Mouse (Mus musculus) heart, embryonic 11.5 days (tissue): Measurements from ENCODE around the gene Nipal4. TPM values are rescaled to one million over a fixed set of nuclear protein-coding genes. Genes with fewer than 3 reads are reported as not detected.
"Not testable (repeated sequence)": the region's sequence is repeated elsewhere in the genome, so short reads cannot be mapped to it uniquely, and the experiment has no call there.

ENCODE experiments used
- ATAC-seq: fragments of 200-750 bp; cut with Nextera tagmentation; replicated peaks from 2 replicates; pipeline ENCODE4 v1.8.0; 2017; ENCODE audit warnings: moderate library complexity; ENCODE audit not compliant: insufficient number of reproducible peaks, low FRiP score, low TSS enrichment
- H3K27ac ChIP-seq: fragments of 300-500 bp; sonication (generic); 2 replicates; pipeline ENCODE4 v1.5.1; 2014; ENCODE audit warnings: mild to moderate bottlenecking, low read depth, low read length
- H3K27me3 ChIP-seq: fragments of 300-500 bp; sonication (generic); 2 replicates; pipeline ENCODE4 v1.6.1; 2014; ENCODE audit warnings: mild to moderate bottlenecking, low read length, mixed read lengths; ENCODE audit not compliant: control insufficient read depth, insufficient read depth
- H3K36me3 ChIP-seq: fragments of 300-500 bp; sonication (generic); 2 replicates; pipeline ENCODE4 v1.6.1; 2014; ENCODE audit warnings: mild to moderate bottlenecking, low read length, moderate library complexity, mixed read lengths; ENCODE audit not compliant: control insufficient read depth, insufficient read depth
- H3K4me1 ChIP-seq: fragments of 300-500 bp; sonication (generic); 2 replicates; pipeline ENCODE4 v1.6.1; 2014; ENCODE audit warnings: low read length; ENCODE audit not compliant: control insufficient read depth, insufficient read depth
- H3K4me2 ChIP-seq: fragments of 300-500 bp; sonication (generic); 2 replicates; pipeline ENCODE4 v1.6.1; 2014; ENCODE audit warnings: mild to moderate bottlenecking, moderate library complexity
- H3K4me3 ChIP-seq: fragments of 300-500 bp; sonication (generic); 2 replicates; pipeline ENCODE4 v1.5.1; 2014; ENCODE audit warnings: low read depth, low read length
- H3K9ac ChIP-seq: fragments of 300-500 bp; sonication (generic); 2 replicates; pipeline ENCODE4 v1.6.1; 2014; ENCODE audit warnings: mild to moderate bottlenecking, low read depth, low read length, moderate library complexity
- H3K9me3 ChIP-seq: fragments of 300-500 bp; sonication (generic); replicated peaks from 2 replicates; pipeline ENCODE4 v1.6.1; 2016; ENCODE audit warnings: low read length; ENCODE audit not compliant: control insufficient read depth
- WGBS: fragments of 180-500 bp; shearing (Covaris S2); extraction: QIAGEN DNeasy Blood & Tissue Kit; methylation state at CpG from one replicate; pipeline ENCODE4 v1.1.7; 2014; ENCODE audit not compliant: insufficient replicate concordance; 5-methylcytosine and 5-hydroxymethylcytosine counted together
- polyA plus RNA-seq: library from polyadenylated mRNA; unstranded; fragments of >200 nt; fragmentation: Nextera tagmentation; extraction: Ambion mirVana; gene quantifications from 2 replicates; pipeline ENCODE4 v1.2.1, GENCODE M21; 2014

The Nipal4 gene
- polyA plus RNA-seq, 1 experiment from 2014 or later, result 12.2 TPM

GRCm38 (mm10) chr11:46202547-46202887 lies 36.2 kb upstream of the Nipal4 start:
- H3K4me1 ChIP-seq, result peaks cover 50% of the 10 kb centered on the region
- H3K9ac ChIP-seq, result peak overlapping the region; percentile 11; the same call in 1 of the 2 replicates
- H3K9me3 ChIP-seq, result no peaks in the 10 kb centered on the region
- peak overlapping the region; percentile 48 for H3K4me2 ChIP-seq
- 14% methylated on average over 10 of the region's 10 CpGs for WGBS
- peak overlapping the region; percentile 82 for H3K27ac ChIP-seq
- peak; percentile 24; the same call in 1 of the 2 replicates for ATAC-seq
- no peaks in the 10 kb centered on the region for H3K27me3 ChIP-seq
- no peak overlapping the region for H3K4me3 ChIP-seq
- 0 out of 2 replicates have a peak, but pooled peaks cover 2% of the 10 kb centered on the region for H3K36me3 ChIP-seq

GRCm38 (mm10) chr11:46201636-46202546 lies 35.6 kb upstream of the Nipal4 start:
- H3K27me3 ChIP-seq, result no peaks in the 10 kb centered on the region
- peak overlapping the region; percentile 48 for H3K4me2 ChIP-seq
- H3K9me3 ChIP-seq, result no peaks in the 10 kb centered on the region
- H3K4me1 ChIP-seq, result peaks cover 50% of the 10 kb centered on the region
- WGBS, result 39% methylated on average over 20 of the region's 20 CpGs
- H3K27ac ChIP-seq, result peak overlapping the region; percentile 82
- peak; percentile 35; the same call in 1 of the 2 replicates for ATAC-seq
- no peak overlapping the region for H3K4me3 ChIP-seq
- H3K9ac ChIP-seq, result peak overlapping the region; percentile 11; the same call in 1 of the 2 replicates
- H3K36me3 ChIP-seq, result 0 out of 2 replicates have a peak, but pooled peaks cover 2% of the 10 kb centered on the region

DNA sequence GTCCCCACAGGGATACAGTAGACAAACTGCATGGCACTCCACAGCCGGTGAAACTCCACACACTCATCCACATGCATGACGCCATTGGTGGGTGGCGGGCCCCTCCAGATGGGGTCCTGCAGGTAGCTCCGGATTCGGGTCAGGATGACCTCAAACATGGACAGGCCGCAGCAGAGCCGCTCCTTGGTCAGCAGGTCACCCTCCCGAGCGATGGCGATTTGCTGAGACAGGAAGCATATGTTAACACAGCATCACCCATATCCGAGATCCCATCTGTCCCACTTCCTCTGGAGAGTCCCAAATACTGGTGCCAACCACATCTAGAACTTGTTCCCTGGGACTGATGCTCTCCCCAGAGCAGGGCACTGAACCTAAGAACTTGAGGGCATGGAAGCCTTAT lies 34.4 kb upstream of the Nipal4 start:
- no peak overlapping the region for H3K9ac ChIP-seq
- no peaks in the 10 kb centered on the region for H3K27me3 ChIP-seq
- WGBS, result 78% methylated on average over 11 of the region's 11 CpGs
- no peak overlapping the region for H3K4me2 ChIP-seq
- no peak for ATAC-seq
- peak overlapping the region; percentile 82; the same call in 1 of the 2 replicates for H3K27ac ChIP-seq
- 0 out of 2 replicates have a peak, but pooled peaks cover 2% of the 10 kb centered on the region for H3K36me3 ChIP-seq
- H3K4me1 ChIP-seq, result peaks cover 42% of the 10 kb centered on the region
- no peaks in the 10 kb centered on the region for H3K9me3 ChIP-seq
- H3K4me3 ChIP-seq, result no peak overlapping the region

DNA sequence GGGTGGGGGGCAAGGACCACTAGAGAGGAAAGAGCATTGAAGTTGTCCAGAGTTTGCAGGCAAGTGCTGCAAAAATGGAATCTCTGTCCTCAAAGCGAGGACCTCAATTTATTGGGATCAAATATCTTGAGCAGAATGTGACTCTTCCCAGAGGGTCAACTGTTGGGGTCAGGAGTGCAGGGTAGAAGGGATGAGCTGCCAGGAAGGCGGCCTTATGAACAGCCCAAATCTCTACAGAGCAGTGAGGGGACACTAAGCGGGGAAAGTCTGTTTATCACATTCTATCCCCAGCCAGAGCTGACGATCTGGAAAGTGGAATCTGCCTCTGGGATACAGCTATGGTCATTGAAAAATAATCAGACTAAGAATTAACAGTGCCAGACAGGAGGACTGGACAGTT lies 27.9 kb upstream of the Nipal4 start:
- Histone ChIP-seq H3K4me3 (no peak overlapping the region), H3K9me3 (no peaks in the 10 kb centered on the region), H3K4me1 (peaks cover 7% of the 10 kb centered on the region), H3K27ac (no peak overlapping the region), H3K4me2 (no peak overlapping the region), H3K36me3 (0 out of 2 replicates have a peak, but pooled peaks cover 2% of the 10 kb centered on the region), H3K9ac (no peak overlapping the region), H3K27me3 (no peaks in the 10 kb centered on the region)
- no peak for ATAC-seq
- 62% methylated on average over 4 of the region's 4 CpGs for WGBS

DNA sequence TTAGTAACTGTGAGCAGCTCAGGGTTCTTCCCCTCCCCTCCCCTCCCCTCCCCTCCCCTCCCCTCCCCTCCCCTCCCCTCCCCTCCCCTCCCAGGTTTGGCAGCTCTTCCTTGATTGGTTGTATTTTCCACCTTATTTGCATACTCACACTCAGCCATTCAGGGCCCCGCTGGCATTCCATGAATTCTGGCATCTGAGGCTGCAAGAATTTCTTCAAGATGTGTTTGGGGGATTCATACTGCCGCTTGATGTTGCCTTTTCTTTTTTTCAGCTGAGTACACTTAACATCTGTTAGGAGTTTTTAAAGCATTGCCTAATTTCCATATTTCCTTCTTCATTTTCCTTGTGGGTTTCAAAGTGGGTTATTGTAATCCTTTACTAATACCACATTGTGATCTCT lies 22.0 kb upstream of the Nipal4 start:
- Histone ChIP-seq H3K9ac (no peak overlapping the region), H3K9me3 (no peaks in the 10 kb centered on the region), H3K27me3 (no peaks in the 10 kb centered on the region), H3K4me3 (no peak overlapping the region), H3K27ac (no peak overlapping the region), H3K4me1 (no peaks in the 10 kb centered on the region), H3K4me2 (no peak overlapping the region), H3K36me3 (no peaks in the 10 kb centered on the region)
- no peak for ATAC-seq
- 63% methylated on average over 2 of the region's 2 CpGs for WGBS

DNA sequence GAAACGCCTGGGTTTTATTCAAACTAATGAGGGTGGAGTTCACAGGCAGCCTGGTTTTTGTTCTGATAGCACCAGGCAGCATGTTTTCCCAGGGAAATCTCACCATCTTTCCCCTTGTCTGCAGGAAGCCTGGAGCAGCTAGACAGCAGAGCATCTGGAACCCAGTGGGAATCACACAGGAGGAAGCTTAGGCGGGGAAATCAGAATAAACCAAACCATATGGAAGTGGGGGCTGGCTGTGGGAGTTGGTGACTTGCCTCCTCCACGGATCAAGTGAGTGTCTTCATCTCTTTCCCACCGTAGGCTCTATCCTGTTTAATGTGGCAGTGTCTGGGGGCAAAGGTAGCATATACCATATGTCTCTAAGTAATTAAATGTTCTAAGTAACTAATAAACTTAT lies 19.2 kb upstream of the Nipal4 start:
- Histone ChIP-seq H3K27me3 (no peaks in the 10 kb centered on the region), H3K9me3 (no peaks in the 10 kb centered on the region), H3K36me3 (no peaks in the 10 kb centered on the region), H3K4me1 (no peaks in the 10 kb centered on the region), H3K4me2 (no peak overlapping the region), H3K4me3 (no peak overlapping the region), H3K27ac (peak overlapping the region; percentile 63; the same call in 1 of the 2 replicates), H3K9ac (no peak overlapping the region)
- peak; percentile 59 for ATAC-seq
- whole genome bisulfite sequencing, result 15% methylated on average over 4 of the region's 4 CpGs

GRCm38 (mm10) chr11:46184946-46185345 lies 18.6 kb upstream of the Nipal4 start:
- WGBS, result 58% methylated on average over 3 of the region's 3 CpGs
- H3K27ac ChIP-seq, result peak overlapping the region; percentile 63; the same call in 1 of the 2 replicates
- ATAC-seq, result no peak

GRCm38 (mm10) chr11:46182031-46182430 lies 15.7 kb upstream of the Nipal4 start:
- not testable (repeated sequence) for ATAC-seq, H3K4me3 ChIP-seq, H3K4me2 ChIP-seq, H3K27ac ChIP-seq, H3K27me3 ChIP-seq, H3K9me3 ChIP-seq, H3K36me3 ChIP-seq, H3K4me1 ChIP-seq, H3K9ac ChIP-seq
- WGBS, result 86% methylated on average over 1 of the region's 1 CpGs

More at GRCm38 (mm10) chr11:46184946-46185345, 18.6 kb upstream of the Nipal4 start:
- H3K9me3 ChIP-seq, result no peaks in the 10 kb centered on the region
- no peak overlapping the region for H3K9ac ChIP-seq
- H3K4me2 ChIP-seq, result no peak overlapping the region
- H3K4me3 ChIP-seq, result no peak overlapping the region
- H3K4me1 ChIP-seq, result no peaks in the 10 kb centered on the region
- H3K36me3 ChIP-seq, result no peaks in the 10 kb centered on the region
- no peaks in the 10 kb centered on the region for H3K27me3 ChIP-seq
